Mouse (Mus musculus): ENCODE data around the gene Fam161a. TPM values are rescaled to one million over a fixed set of nuclear protein-coding genes. Genes with fewer than 3 reads are reported as not detected.
"Not testable (repeated sequence)": the region's sequence is repeated elsewhere in the genome, so short reads cannot be mapped to it uniquely, and the experiment has no call there.

The Fam161a gene
- polyA plus RNA-seq, 1 experiment, result 5.3 TPM

DNA sequence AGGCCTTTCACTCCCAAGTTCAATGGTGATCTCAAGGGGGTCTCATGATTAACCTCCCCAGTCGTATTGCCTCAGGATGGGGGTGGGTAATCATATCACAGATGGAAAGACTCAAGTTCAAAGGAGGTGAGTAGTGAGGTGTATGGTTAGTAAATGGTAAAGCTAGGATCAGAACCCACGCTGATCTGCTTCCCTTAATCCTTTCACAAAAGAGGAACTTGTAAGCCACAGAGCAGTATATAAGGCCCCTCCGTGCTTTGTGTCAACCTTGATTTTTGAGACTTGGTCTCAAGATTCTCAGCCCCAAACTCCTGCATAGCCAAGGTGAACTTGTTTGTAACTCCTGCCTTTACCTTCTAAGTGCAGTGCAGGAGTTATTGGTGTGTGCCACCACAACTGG, 16.8 kb downstream of the Fam161a start:
- H3K4me1 ChIP-seq (ENCODE audit: control insufficient read depth, insufficient read depth, low read length), result no peaks in the 10 kb centered on the region
- no peak overlapping the region for H3K27ac ChIP-seq (ENCODE audit: insufficient read depth, low read length)
- TF ChIP-seq POLR2A (IDR thresholded peaks at IDR 0.05; ENCODE audit: extremely low read depth, insufficient read depth, low read length) (no peak), CTCF (IDR thresholded peaks at IDR 0.05; ENCODE audit: extremely low read depth, insufficient read depth, low read length) (no peak)
- H3K4me3 ChIP-seq (ENCODE audit: insufficient read depth, low read length), result no peak overlapping the region

DNA sequence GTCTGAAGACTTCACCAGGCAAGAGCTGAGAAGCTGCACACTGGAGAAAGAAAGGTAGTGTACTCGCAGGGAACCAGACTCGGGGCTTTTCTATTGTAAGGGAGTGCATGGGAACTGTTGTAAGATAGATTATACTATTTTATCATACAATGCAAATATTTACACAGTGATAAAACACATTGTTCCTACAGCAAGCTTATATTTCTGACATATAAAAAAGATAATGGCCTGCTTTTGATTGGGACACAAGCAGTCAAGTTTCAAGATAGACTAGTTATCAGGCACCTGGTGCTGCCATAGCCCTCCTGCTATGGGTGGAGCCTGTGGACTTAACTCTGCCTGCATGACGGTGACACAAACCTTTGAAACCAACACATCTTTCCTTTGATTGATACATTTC, 21.6 kb downstream of the Fam161a start:
- Histone ChIP-seq H3K4me1 (ENCODE audit: control insufficient read depth, insufficient read depth, low read length) (no peaks in the 10 kb centered on the region), H3K27ac (ENCODE audit: insufficient read depth, low read length) (no peak overlapping the region), H3K4me3 (ENCODE audit: insufficient read depth, low read length) (no peak overlapping the region)
- TF ChIP-seq POLR2A (IDR thresholded peaks at IDR 0.05; ENCODE audit: extremely low read depth, insufficient read depth, low read length) (no peak), CTCF (IDR thresholded peaks at IDR 0.05; ENCODE audit: extremely low read depth, insufficient read depth, low read length) (no peak)

DNA sequence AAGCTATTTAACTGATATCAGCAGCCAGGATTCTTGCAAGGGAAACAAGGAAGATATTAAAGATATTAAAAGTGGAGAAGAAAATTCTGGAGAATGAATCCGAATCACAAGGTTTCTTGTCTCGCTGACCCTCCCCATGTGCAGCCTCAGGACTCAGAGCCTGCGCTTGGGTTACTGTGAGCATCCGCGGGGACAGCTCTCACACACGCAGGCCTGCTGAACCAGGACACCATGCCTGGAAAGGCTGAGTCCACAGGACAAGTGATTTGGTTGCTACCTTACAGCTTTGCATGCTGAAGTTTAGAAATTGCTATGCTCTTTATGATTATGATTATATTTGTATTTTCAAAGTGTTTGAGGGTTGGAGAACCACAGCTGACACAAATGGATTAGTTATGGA, 22.1 kb downstream of the Fam161a start:
- no peak overlapping the region for H3K4me3 ChIP-seq (ENCODE audit: insufficient read depth, low read length)
- H3K4me1 ChIP-seq (ENCODE audit: control insufficient read depth, insufficient read depth, low read length), result no peaks in the 10 kb centered on the region
- no peak overlapping the region for H3K27ac ChIP-seq (ENCODE audit: insufficient read depth, low read length)
- TF ChIP-seq POLR2A (IDR thresholded peaks at IDR 0.05; ENCODE audit: extremely low read depth, insufficient read depth, low read length) (no peak), CTCF (IDR thresholded peaks at IDR 0.05; ENCODE audit: extremely low read depth, insufficient read depth, low read length) (no peak)

DNA sequence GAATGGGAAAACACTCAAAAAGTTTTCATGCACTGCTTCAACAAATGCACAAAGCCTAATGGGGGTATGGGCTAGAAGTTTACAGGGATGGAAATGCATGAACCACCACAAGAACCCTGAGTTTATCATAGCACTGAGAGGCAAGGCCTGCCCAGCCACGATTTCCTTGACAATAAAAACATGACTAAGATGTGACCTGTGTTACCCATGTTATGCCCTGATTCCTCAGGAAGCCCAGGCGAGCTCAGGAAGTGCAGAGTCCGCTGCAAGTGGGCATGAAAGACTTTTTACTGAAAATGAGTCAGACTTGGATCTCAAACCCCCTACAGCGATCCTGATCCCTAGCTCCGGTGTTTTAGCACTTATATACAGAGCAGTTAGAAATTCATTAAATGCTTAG, 39.9 kb downstream of the Fam161a start:
- Histone ChIP-seq H3K4me3 (ENCODE audit: insufficient read depth, low read length) (no peak overlapping the region), H3K4me1 (ENCODE audit: control insufficient read depth, insufficient read depth, low read length) (no peaks in the 10 kb centered on the region), H3K27ac (ENCODE audit: insufficient read depth, low read length) (no peak overlapping the region)
- TF ChIP-seq CTCF (IDR thresholded peaks at IDR 0.05; ENCODE audit: extremely low read depth, insufficient read depth, low read length), result no peak
- TF ChIP-seq POLR2A (IDR thresholded peaks at IDR 0.05; ENCODE audit: extremely low read depth, insufficient read depth, low read length), result no peak

DNA sequence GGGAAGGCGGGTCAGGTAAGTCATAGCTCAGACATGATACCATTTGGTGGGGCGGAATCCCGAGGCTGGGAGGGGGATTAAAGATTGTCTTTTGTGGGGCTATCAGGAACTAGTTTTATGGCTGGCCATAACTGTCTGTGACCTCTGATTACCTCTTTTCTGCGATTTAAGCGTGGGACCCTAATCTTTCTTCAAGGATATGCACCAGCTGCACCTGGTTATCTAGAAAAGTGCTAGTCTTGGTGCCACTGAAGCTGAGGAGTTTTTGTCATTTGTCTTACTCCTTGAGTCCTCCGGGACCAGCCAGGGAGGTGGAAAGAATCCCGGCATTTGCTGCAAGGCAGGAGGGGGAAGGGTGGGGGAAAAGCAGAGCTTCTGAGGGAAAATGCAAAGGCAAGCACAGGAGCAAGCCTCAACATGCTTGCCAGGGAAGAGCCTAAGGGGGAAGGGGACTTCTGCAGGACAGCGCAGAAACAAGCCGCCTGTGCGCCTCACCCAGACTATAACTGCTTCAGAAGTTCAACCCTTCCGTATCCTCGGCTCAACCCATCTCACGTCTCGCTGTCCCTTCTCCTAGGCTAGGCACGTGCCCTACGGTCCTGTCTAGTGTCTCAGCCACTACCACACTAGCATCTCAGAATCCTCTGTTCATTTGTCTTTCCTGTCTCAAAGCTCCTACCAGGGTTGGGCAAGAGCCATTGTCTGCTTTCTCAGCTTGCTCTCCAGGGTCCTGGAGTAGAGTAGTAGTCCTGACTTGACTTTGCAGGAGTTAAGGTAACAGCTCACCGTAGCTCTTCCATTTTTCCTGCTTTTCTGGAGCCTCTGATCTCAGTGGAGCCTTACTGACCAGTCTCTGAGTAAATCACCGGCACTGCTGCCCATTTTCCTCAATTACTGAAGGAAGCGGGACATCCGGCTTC, 40.6 kb downstream of the Fam161a start:
- TF ChIP-seq POLR2A (IDR thresholded peaks at IDR 0.05; ENCODE audit: extremely low read depth, insufficient read depth, low read length) (no peak), CTCF (IDR thresholded peaks at IDR 0.05; ENCODE audit: extremely low read depth, insufficient read depth, low read length) (no peak)
- Histone ChIP-seq H3K4me1 (ENCODE audit: control insufficient read depth, insufficient read depth, low read length) (no peaks in the 10 kb centered on the region), H3K27ac (ENCODE audit: insufficient read depth, low read length) (no peak overlapping the region), H3K4me3 (ENCODE audit: insufficient read depth, low read length) (no peak overlapping the region)

DNA sequence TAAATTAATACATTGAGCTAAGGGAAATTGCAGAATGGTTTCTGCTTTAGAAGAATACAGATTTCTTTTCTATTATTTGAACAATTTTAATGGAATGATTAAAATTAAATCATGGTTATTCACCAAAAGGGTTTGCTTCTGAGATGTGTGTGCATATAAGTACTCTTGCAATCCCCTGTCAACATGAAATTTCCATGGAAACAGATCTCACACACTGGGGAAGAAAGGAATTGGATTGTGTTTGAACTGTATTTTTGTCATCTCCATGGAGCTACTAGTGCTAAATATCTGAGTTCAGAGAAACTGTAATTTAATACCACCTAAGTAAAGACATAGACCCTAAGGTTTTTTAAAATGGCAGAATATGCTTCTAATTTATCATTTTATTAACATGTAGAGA, 42.3 kb downstream of the Fam161a start:
- no peaks in the 10 kb centered on the region for H3K4me1 ChIP-seq (ENCODE audit: control insufficient read depth, insufficient read depth, low read length)
- no peak overlapping the region for H3K4me3 ChIP-seq (ENCODE audit: insufficient read depth, low read length)
- H3K27ac ChIP-seq (ENCODE audit: insufficient read depth, low read length), result no peak overlapping the region
- TF ChIP-seq CTCF (IDR thresholded peaks at IDR 0.05; ENCODE audit: extremely low read depth, insufficient read depth, low read length) (no peak), POLR2A (IDR thresholded peaks at IDR 0.05; ENCODE audit: extremely low read depth, insufficient read depth, low read length) (no peak)

DNA sequence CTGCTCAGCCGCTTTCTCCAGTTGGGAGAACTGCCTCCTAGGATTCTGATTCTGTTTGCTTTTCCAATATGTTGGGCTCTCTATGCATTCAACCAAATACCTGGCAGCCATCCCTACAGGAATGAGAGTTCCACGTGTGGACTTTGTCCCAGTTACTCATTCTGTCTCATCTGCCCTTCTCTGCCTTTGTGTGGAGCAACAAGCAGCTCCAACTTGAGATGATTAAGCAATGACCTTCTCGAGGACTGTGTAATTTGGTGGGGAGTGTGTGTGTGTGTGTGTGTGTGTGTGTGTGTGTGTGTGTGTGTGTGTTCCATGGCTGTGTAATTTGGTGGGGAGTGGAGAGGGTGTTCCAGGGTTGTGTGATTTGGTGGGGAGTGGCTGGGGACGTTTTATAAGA, 45.0 kb downstream of the Fam161a start:
- Histone ChIP-seq H3K4me3 (ENCODE audit: insufficient read depth, low read length) (no peak overlapping the region), H3K4me1 (ENCODE audit: control insufficient read depth, insufficient read depth, low read length) (no peaks in the 10 kb centered on the region), H3K27ac (ENCODE audit: insufficient read depth, low read length) (no peak overlapping the region)
- TF ChIP-seq CTCF (IDR thresholded peaks at IDR 0.05; ENCODE audit: extremely low read depth, insufficient read depth, low read length) (no peak), POLR2A (IDR thresholded peaks at IDR 0.05; ENCODE audit: extremely low read depth, insufficient read depth, low read length) (no peak)

DNA sequence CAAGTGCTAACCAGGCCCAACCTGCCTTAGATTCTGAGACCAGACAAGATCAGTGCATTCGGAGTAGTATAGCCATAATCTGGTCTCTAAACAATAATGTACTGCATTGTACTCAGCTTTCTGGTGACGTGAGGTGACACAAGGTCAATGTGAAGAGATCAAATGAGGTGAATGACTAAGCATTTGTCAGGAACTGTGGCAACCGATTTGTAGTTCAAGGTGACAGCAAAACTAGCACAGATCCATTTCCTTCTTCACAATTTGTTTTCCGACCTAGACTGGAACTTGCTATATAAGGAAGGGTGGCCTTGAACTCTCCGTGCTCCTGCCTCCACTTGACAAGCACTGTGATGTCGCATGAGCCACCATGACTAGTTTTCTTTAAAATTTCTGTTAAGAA, 55.8 kb downstream of the Fam161a start:
- no peak overlapping the region for H3K27ac ChIP-seq (ENCODE audit: insufficient read depth, low read length)
- TF ChIP-seq POLR2A (IDR thresholded peaks at IDR 0.05; ENCODE audit: extremely low read depth, insufficient read depth, low read length), result no peak
- TF ChIP-seq CTCF (IDR thresholded peaks at IDR 0.05; ENCODE audit: extremely low read depth, insufficient read depth, low read length), result no peak
- peaks cover 4% of the 10 kb centered on the region; the same call in 1 of the 2 replicates for H3K4me1 ChIP-seq (ENCODE audit: control insufficient read depth, insufficient read depth, low read length)
- H3K4me3 ChIP-seq (ENCODE audit: insufficient read depth, low read length), result no peak overlapping the region

DNA sequence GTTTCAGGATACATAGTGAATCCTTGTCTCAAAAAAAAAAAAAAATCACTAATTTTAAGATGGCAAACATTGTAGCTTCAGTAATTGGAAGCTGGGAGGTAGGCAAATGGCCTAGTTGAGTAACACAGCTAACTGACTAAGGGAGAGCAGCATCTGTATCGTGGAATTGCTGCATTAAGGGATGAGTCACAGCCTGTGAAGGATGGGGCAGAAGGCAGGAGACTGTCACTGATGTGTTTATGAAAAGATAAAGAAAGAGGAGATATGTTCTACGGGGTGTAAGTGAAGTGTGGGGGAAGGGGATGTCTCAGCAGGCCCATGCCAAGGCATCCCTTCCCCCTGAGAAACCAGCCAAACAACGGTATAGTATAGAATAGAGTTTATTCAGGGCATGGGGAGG, 56.5 kb downstream of the Fam161a start:
- Histone ChIP-seq H3K27ac (ENCODE audit: insufficient read depth, low read length) (no peak overlapping the region), H3K4me1 (ENCODE audit: control insufficient read depth, insufficient read depth, low read length) (peaks cover 4% of the 10 kb centered on the region; the same call in 1 of the 2 replicates), H3K4me3 (ENCODE audit: insufficient read depth, low read length) (no peak overlapping the region)
- TF ChIP-seq POLR2A (IDR thresholded peaks at IDR 0.05; ENCODE audit: extremely low read depth, insufficient read depth, low read length), result no peak
- no peak for TF ChIP-seq CTCF (IDR thresholded peaks at IDR 0.05; ENCODE audit: extremely low read depth, insufficient read depth, low read length)

DNA sequence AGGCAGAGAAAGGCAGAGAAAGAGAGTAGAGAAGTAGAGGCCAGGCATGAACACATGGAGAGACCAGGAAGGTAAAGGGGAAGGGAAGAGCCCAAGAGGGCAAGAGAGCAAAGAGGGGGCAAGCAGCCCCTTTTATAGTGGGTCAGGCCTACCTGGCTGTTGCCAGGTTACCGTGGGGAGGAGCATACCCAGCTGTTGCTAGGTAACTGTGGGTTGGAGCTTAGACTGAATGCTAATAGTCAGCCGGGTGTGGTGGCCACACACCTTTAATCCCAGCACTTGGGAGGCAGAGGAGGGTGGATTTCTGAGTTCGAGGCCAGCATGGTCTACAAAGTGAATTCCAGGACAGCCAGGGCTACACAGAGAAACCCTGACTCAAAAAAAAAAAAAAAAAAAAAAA, 56.9 kb downstream of the Fam161a start:
- not testable (repeated sequence) for H3K27ac ChIP-seq (ENCODE audit: insufficient read depth, low read length); H3K4me3 ChIP-seq (ENCODE audit: insufficient read depth, low read length); H3K4me1 ChIP-seq (ENCODE audit: control insufficient read depth, insufficient read depth, low read length)

Measured in cortical plate, adult 2 months (tissue).